Mouse (Mus musculus) kidney, embryonic 14.5 days (tissue): ENCODE data around the gene Uqcc3. TPM values are rescaled to one million over a fixed set of nuclear protein-coding genes. Genes with fewer than 3 reads are reported as not detected.

ENCODE experiments used
- ATAC-seq: fragments of 200-750 bp; cut with Nextera tagmentation; 2 replicates; pipeline ENCODE4 v1.8.0; 2017; ENCODE audit warnings: moderate number of reproducible peaks, mild to moderate bottlenecking, moderate TSS enrichment, moderate library complexity; ENCODE audit not compliant: low FRiP score, low TSS enrichment
- H3K27ac ChIP-seq: fragments of 300-500 bp; sonication (generic); 2 replicates; pipeline ENCODE4 v1.5.1; 2014; ENCODE audit warnings: low read depth, mild to moderate bottlenecking, low read length, moderate library complexity, mixed read lengths
- H3K27me3 ChIP-seq: fragments of 300-500 bp; sonication (generic); 2 replicates; pipeline ENCODE4 v1.6.1; 2014; ENCODE audit warnings: mild to moderate bottlenecking, low read length; ENCODE audit not compliant: control insufficient read depth, insufficient read depth
- H3K36me3 ChIP-seq: fragments of 300-500 bp; sonication (generic); 2 replicates; pipeline ENCODE4 v1.6.1; 2014; ENCODE audit warnings: low read length, mixed read lengths; ENCODE audit not compliant: control insufficient read depth, insufficient read depth
- H3K4me1 ChIP-seq: fragments of 300-500 bp; sonication (generic); 2 replicates; pipeline ENCODE4 v1.6.1; 2014; ENCODE audit warnings: low read length, mixed read lengths; ENCODE audit not compliant: control insufficient read depth, insufficient read depth
- H3K4me2 ChIP-seq: fragments of 300-500 bp; sonication (generic); replicated peaks from 2 replicates; pipeline ENCODE4 v1.6.1; 2014; ENCODE audit warnings: low read depth, mild to moderate bottlenecking, low read length
- H3K4me3 ChIP-seq: fragments of 300-500 bp; sonication (generic); 2 replicates; pipeline ENCODE4 v1.5.1; 2014; ENCODE audit warnings: mild to moderate bottlenecking, low read length
- H3K9ac ChIP-seq: fragments of 300-500 bp; sonication (generic); 2 replicates; pipeline ENCODE4 v1.6.1; 2014; ENCODE audit warnings: low read depth, mild to moderate bottlenecking, low read length, moderate library complexity
- H3K9me3 ChIP-seq: fragments of 300-500 bp; sonication (generic); 2 replicates; pipeline ENCODE4 v1.6.1; 2016; ENCODE audit warnings: low read length; ENCODE audit not compliant: control insufficient read depth
- WGBS: fragments of 180-500 bp; shearing (Covaris S2); extraction: QIAGEN DNeasy Blood & Tissue Kit; methylation state at CpG from one replicate; pipeline ENCODE4 v1.1.7; 2014; 5-methylcytosine and 5-hydroxymethylcytosine counted together
- polyA plus RNA-seq: library from polyadenylated mRNA; unstranded; fragments of >200 nt; fragmentation: Nextera tagmentation; extraction: Ambion mirVana; gene quantifications from 2 replicates; pipeline ENCODE4 v1.2.1, GENCODE M21; 2014

Uqcc3 gene
- polyA plus RNA-seq, 1 experiment from 2014 or later, result 63.1 TPM

- WGBS, result 90% methylated on average over 6 of the region's 6 CpGs
- Histone ChIP-seq H3K4me1 (no peaks in the 10 kb centered on the region), H3K27ac (no peak overlapping the region), H3K9ac (no peak overlapping the region), H3K27me3 (no peaks in the 10 kb centered on the region), H3K9me3 (no peaks in the 10 kb centered on the region), H3K36me3 (no peaks in the 10 kb centered on the region), H3K4me3 (no peak overlapping the region), H3K4me2 (no peak overlapping the region)
- no peak for ATAC-seq
Observed at GRCm38 (mm10) chr19:8864265-8864664, 16.5 kb downstream of the Uqcc3 start.

GRCm38 (mm10) chr19:8859018-8859417 is 21.7 kb downstream of the Uqcc3 start:
- no peak overlapping the region for H3K4me3 ChIP-seq
- 21% methylated on average over 1 of the region's 1 CpGs for WGBS

GRCm38 (mm10) chr19:8857689-8858088 is 23.0 kb downstream of the Uqcc3 start:
- H3K4me3 ChIP-seq, result no peak overlapping the region
- H3K4me1 ChIP-seq, result no peaks in the 10 kb centered on the region
- WGBS, result 46% methylated on average over 4 of the region's 4 CpGs
- H3K36me3 ChIP-seq, result no peaks in the 10 kb centered on the region
- no peak overlapping the region for H3K27ac ChIP-seq
- no peak overlapping the region for H3K9ac ChIP-seq
- no peaks in the 10 kb centered on the region for H3K9me3 ChIP-seq
- no peak overlapping the region for H3K4me2 ChIP-seq
- H3K27me3 ChIP-seq, result no peaks in the 10 kb centered on the region
- ATAC-seq, result peak; percentile 54; the same call in 1 of the 2 replicates

More at GRCm38 (mm10) chr19:8859018-8859417, 21.7 kb downstream of the Uqcc3 start:
- no peaks in the 10 kb centered on the region for H3K36me3 ChIP-seq
- H3K4me2 ChIP-seq, result no peak overlapping the region
- H3K4me1 ChIP-seq, result no peaks in the 10 kb centered on the region
- no peaks in the 10 kb centered on the region for H3K27me3 ChIP-seq
- ATAC-seq, result peak; percentile 45; the same call in 1 of the 2 replicates
- H3K27ac ChIP-seq, result no peak overlapping the region
- H3K9ac ChIP-seq, result no peak overlapping the region
- no peaks in the 10 kb centered on the region for H3K9me3 ChIP-seq

DNA sequence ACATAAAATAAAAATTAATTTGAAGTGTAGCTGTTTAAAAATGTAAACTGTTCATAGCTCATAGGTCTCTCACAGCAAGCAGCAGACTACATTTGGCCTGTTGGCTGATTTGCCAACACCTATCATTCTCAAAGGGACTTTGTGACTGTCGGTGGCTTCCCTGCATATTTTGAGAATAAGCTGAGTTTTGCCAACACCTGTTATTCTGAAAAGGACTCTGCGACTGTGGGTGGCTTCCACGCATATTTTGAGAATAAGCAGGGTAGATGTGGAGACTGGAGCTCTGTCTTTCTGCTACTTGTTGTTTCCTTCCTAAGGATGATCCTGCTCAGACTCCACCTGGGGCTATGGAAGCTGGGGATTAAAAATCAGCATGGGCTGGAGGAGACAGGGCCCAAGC is 27.6 kb downstream of the Uqcc3 start:
- Histone ChIP-seq H3K36me3 (peaks cover 3% of the 10 kb centered on the region; the same call in 1 of the 2 replicates), H3K4me2 (no peak overlapping the region), H3K9me3 (no peaks in the 10 kb centered on the region), H3K9ac (no peak overlapping the region), H3K4me1 (no peaks in the 10 kb centered on the region), H3K27me3 (no peaks in the 10 kb centered on the region), H3K27ac (no peak overlapping the region), H3K4me3 (no peak overlapping the region)
- ATAC-seq, result no peak
- WGBS, result 83% methylated on average over 3 of the region's 3 CpGs

DNA sequence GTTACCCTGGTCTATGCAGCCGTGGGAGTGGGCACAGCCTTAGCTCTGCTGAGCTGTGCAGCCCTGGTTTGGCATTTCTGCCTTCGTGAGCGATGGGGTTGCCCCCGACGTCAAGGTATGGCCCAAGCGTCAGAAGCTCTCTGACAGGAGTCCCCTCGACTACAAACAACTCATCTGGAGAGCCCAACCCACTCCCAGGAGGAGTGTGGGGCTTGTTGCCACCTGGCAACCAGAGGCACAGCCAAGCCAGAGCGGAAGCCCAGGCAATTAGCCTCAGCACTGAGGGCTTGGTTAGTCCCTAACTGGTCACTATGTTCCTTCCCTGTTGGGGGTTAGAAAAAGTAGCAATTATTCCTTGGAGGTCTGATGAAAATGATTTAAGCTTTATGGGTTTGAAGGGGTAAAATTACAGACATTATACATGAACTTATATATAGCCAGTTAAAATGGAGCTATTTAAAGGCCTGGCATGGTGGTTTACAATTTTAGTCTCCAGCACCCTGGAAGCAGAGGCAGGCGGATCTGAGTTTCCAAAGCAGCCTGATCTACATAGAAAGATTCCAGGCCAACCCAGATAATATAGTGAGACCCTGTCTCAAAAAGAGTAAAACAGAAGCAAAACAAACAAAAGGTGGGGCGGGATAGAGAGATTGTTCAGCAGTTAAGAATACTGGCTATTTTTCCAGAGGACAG is 28.3 kb downstream of the Uqcc3 start:
- Histone ChIP-seq H3K9me3 (no peaks in the 10 kb centered on the region), H3K4me2 (no peak overlapping the region), H3K4me3 (no peak overlapping the region), H3K9ac (no peak overlapping the region), H3K4me1 (no peaks in the 10 kb centered on the region), H3K27me3 (no peaks in the 10 kb centered on the region), H3K27ac (no peak overlapping the region), H3K36me3 (peaks cover 8% of the 10 kb centered on the region; the same call in 1 of the 2 replicates)
- no peak for ATAC-seq
- WGBS, result 56% methylated on average over 10 of the region's 10 CpGs

GRCm38 (mm10) chr19:8851639-8852038 is 29.1 kb downstream of the Uqcc3 start:
- Histone ChIP-seq H3K27ac (no peak overlapping the region), H3K36me3 (peaks cover 12% of the 10 kb centered on the region; the same call in 1 of the 2 replicates), H3K4me1 (no peaks in the 10 kb centered on the region), H3K27me3 (no peaks in the 10 kb centered on the region), H3K9ac (no peak overlapping the region), H3K4me2 (no peak overlapping the region), H3K9me3 (no peaks in the 10 kb centered on the region), H3K4me3 (no peak overlapping the region)
- ATAC-seq, result no peak
- 57% methylated on average over 7 of the region's 7 CpGs for WGBS

DNA sequence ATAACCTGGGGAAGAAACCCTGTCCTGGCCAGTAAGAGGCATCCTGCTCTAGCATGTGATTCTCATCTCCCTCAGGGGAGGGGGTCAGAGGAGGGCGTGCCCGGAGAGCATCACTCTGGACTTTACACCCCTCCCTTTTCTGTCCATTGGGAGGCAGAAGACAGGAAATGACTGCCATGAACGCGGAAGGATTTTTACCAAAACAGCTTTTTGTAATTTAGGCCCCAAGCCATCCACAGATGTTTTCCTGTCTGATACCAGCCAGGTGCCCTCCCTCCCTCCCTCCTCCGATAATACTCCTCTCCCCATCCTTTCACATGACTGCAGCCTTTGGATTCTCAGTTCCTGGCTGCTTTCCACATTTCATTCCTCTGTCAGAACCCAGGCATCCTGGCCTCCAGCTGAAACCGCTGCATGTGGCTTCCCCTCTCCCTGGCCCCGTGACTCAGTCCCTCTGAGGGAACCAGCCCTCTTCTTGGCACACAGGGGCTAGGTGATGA is 30.3 kb downstream of the Uqcc3 start, which contains the start of gene Lrrn4cl:
Lrrn4cl (plus strand) TSS at position 367 of the 500 bp plus-strand sequence.
- Histone ChIP-seq H3K4me2 (no peak within 1 kb of the TSS), H3K4me1 (no peaks in the 10 kb centered on the region), H3K4me3 (no peak within 1 kb of the TSS), H3K27me3 (no peaks in the 10 kb centered on the region), H3K36me3 (peaks cover 21% of the 10 kb centered on the region), H3K27ac (no peak within 1 kb of the TSS), H3K9me3 (no peaks in the 10 kb centered on the region), H3K9ac (no peak within 1 kb of the TSS)
- ATAC-seq, result peak; percentile 70; the same call in 1 of the 2 replicates
- 31% methylated on average over 7 of the region's 7 CpGs for WGBS

DNA sequence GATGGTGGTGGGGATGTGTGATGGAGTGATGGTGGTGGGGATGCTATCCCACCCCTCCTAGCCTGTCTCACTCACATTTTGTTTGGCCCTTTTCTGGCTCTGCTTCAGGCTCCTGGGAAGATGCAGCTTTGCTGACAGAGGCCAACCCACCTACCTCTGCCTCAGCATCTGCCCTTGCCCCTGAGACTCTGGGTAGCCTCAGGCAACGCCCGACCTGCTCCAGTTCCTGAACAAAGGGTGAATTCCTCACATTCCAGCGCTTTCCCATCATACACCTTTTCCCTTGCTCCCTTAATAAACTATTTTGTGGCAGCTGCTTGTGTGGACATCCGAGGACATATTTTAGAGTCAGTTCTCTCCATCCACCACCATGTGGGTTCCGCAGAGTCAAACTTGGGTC is 32.4 kb downstream of the Uqcc3 start:
- no peak for ATAC-seq
- Histone ChIP-seq H3K9me3 (no peaks in the 10 kb centered on the region), H3K4me2 (no peak overlapping the region), H3K36me3 (peaks cover 24% of the 10 kb centered on the region), H3K9ac (no peak overlapping the region), H3K27me3 (no peaks in the 10 kb centered on the region), H3K4me3 (no peak overlapping the region), H3K27ac (no peak overlapping the region), H3K4me1 (no peaks in the 10 kb centered on the region)
- WGBS, result 81% methylated on average over 5 of the region's 5 CpGs

DNA sequence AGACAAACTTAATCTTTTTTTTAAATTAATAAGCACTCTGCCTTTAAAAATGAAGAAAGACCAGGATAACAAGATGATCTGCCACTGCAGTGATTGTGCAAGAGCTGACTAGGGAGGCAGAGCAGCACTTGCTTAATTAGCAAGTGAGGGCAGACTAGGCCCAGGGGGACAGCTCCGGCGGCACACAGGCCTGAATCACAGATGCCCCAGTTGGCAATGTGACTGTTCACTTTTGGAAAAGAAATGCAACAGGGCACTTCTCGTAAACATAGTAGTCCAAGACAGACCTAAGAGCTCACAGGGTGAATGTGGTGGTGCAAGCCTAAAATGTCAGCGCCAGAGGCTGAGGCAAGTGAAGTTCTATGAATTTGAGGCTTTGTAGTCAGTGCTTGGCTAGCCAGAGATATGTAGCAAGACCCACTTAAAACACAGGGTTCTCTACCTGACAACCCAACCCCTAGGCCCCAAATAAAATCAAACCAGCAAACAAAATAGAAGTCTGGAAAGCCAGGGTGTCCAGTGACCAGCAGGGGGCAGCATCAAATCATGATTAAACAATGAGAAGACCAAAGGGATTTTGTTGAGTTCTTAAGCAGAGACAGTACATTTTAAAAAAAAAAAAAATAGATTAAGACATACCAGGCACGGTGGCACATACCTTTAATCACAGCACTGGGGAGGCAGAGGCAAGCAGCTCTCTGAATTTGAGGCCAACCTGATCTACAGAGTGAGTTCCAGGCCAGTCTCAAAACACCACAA is 36.2 kb downstream of the Uqcc3 start:
- Histone ChIP-seq H3K27me3 (no peaks in the 10 kb centered on the region), H3K36me3 (peaks cover 35% of the 10 kb centered on the region), H3K9ac (no peak overlapping the region), H3K27ac (no peak overlapping the region), H3K4me3 (no peak overlapping the region), H3K4me2 (no peak overlapping the region), H3K4me1 (peaks cover 11% of the 10 kb centered on the region; the same call in 1 of the 2 replicates), H3K9me3 (no peaks in the 10 kb centered on the region)
- 71% methylated on average over 5 of the region's 5 CpGs for WGBS
- ATAC-seq, result no peak
